In genomic region chr17:45865944-45866343, GRCm38 (mm10) we compare ENCODE assay signal across 19 mouse cellular contexts.
DNase-seq lines count a peak whose midpoint lies in the region; ATAC-seq and TF ChIP-seq lines count a peak whose summit lies in the region.
"Had no signal": no experiment of that assay in that cellular context is flagged by ENCODE, and none has a peak within 500 bp of the region (broad histone marks: within the 10 kb centered on the region; RNA-seq: fewer than 3 reads in every experiment).

No protein-coding gene starts in this region.

- no peak for DNase-seq in heart, postnatal 36 days
- DNase-seq in MN1 (ENCODE audit: low spot score), result peak; percentile 54
- DNase-seq in embryonic facial prominence, embryonic 10.5 days (ENCODE audit: low spot score), result no peak
- DNase-seq in layer of hippocampus, adult 2 months (ENCODE audit: low spot score in 2 of 2), result no peak
- DNase-seq: adrenal gland, adult 2 months; cerebellum, adult 8-10 months; kidney, adult 8-10 months; liver, embryonic 13.5 days; lung, postnatal 36 days; thymus, postnatal 36 days had no signal

- no peak for ATAC-seq in heart, embryonic 15.5 days (replicated peaks; ENCODE audit: insufficient number of reproducible peaks, insufficient read depth, low FRiP score, low read depth)
- no peak for ATAC-seq in kidney, embryonic 16.5 days (ENCODE audit: low FRiP score, low TSS enrichment)
- ATAC-seq in kidney, embryonic 14.5 days (ENCODE audit: low FRiP score, low TSS enrichment), result no peak
- ATAC-seq: forebrain, embryonic 14.5 days had no signal

- WGBS in heart, embryonic 15.5 days, result 47% methylated on average over 6 of the region's 6 CpGs
- WGBS in kidney, embryonic 16.5 days, result 56% methylated on average over 6 of the region's 6 CpGs
- WGBS in kidney, embryonic 14.5 days, result 48% methylated on average over 6 of the region's 6 CpGs
- WGBS in embryonic facial prominence, embryonic 10.5 days, result 68% methylated on average over 6 of the region's 6 CpGs

- TF ChIP-seq CTCF in layer of hippocampus, adult 2 months (conservative IDR thresholded peaks at IDR 0.05), result no peak

- H3K4me1 ChIP-seq in heart, embryonic 15.5 days (replicated peaks), result peaks cover 30% of the 10 kb centered on the region
- peaks cover 39% of the 10 kb centered on the region for H3K4me1 ChIP-seq in kidney, embryonic 16.5 days (ENCODE audit: insufficient read depth, low read length)
- peaks cover 26% of the 10 kb centered on the region for H3K4me1 ChIP-seq in kidney, embryonic 14.5 days (ENCODE audit: control insufficient read depth, insufficient read depth, low read length)
- peaks cover 76% of the 10 kb centered on the region for H3K4me1 ChIP-seq in embryonic facial prominence, embryonic 10.5 days

- no peaks in the 10 kb centered on the region for H3K36me3 ChIP-seq in heart, embryonic 15.5 days
- H3K36me3 ChIP-seq in kidney, embryonic 16.5 days (ENCODE audit: insufficient read depth, low read length), result no peaks in the 10 kb centered on the region
- H3K36me3 ChIP-seq in kidney, embryonic 14.5 days (ENCODE audit: control insufficient read depth, insufficient read depth, low read length), result no peaks in the 10 kb centered on the region
- H3K36me3 ChIP-seq in embryonic facial prominence, embryonic 10.5 days (replicated peaks), result no peaks in the 10 kb centered on the region
- H3K36me3 ChIP-seq: embryonic facial prominence, embryonic 12.5 days; hindbrain, embryonic 15.5 days; limb, embryonic 13.5 days; liver, embryonic 13.5 days; midbrain, embryonic 10.5 days; neural tube, embryonic 12.5 days had no signal

- peaks cover 24% of the 10 kb centered on the region for H3K27me3 ChIP-seq in heart, embryonic 15.5 days
- peaks cover under 1% of the 10 kb centered on the region; the same call in 1 of the 2 replicates for H3K27me3 ChIP-seq in kidney, embryonic 16.5 days (ENCODE audit: insufficient read depth, low read length)
- no peaks in the 10 kb centered on the region for H3K27me3 ChIP-seq in kidney, embryonic 14.5 days (ENCODE audit: control insufficient read depth, insufficient read depth, low read length)
- peaks cover 72% of the 10 kb centered on the region for H3K27me3 ChIP-seq in embryonic facial prominence, embryonic 10.5 days (replicated peaks; ENCODE audit: low read depth, poor library complexity, severe bottlenecking)
- H3K27me3 ChIP-seq: hindbrain, embryonic 15.5 days; neural tube, embryonic 12.5 days had no signal

- intact Hi-C loops in heart, postnatal 36 days (cut with DNase I), result loop anchor here (5.0 kb wide), 1 partner anchor 76 kb away; no protein-coding TSS in a partner anchor

- no peak overlapping the region for H3K4me2 ChIP-seq in heart, embryonic 15.5 days
- no peak overlapping the region for H3K4me2 ChIP-seq in kidney, embryonic 16.5 days (replicated peaks; ENCODE audit: low read depth, low read length)
- H3K4me2 ChIP-seq in kidney, embryonic 14.5 days (replicated peaks; ENCODE audit: low read depth, low read length), result no peak overlapping the region
- H3K4me2 ChIP-seq: embryonic facial prominence, embryonic 12.5 days; hindbrain, embryonic 15.5 days; limb, embryonic 13.5 days; liver, embryonic 13.5 days; neural tube, embryonic 12.5 days had no signal

- H3K27ac ChIP-seq in heart, embryonic 15.5 days, result peak overlapping the region; percentile 40; the same call in 1 of the 2 replicates
- H3K27ac ChIP-seq in kidney, embryonic 16.5 days (ENCODE audit: low read length), result 0 out of 2 replicates have a peak overlapping the region, but pooled peaks have one; percentile 8
- no peak overlapping the region for H3K27ac ChIP-seq in kidney, embryonic 14.5 days (ENCODE audit: low read depth, low read length)
- H3K27ac ChIP-seq in embryonic facial prominence, embryonic 10.5 days (replicated peaks), result 0 out of 2 replicates have a peak overlapping the region, but pooled peaks have one; percentile 11
- H3K27ac ChIP-seq in layer of hippocampus, adult 2 months, result no peak overlapping the region
- H3K27ac ChIP-seq: embryonic facial prominence, embryonic 12.5 days; hindbrain, embryonic 15.5 days; limb, embryonic 13.5 days; liver, embryonic 13.5 days; midbrain, embryonic 10.5 days; neural tube, embryonic 12.5 days had no signal

- H3K9ac ChIP-seq in heart, embryonic 15.5 days, result no peak overlapping the region
- no peak overlapping the region for H3K9ac ChIP-seq in kidney, embryonic 16.5 days (replicated peaks; ENCODE audit: low read length)
- H3K9ac ChIP-seq in kidney, embryonic 14.5 days (ENCODE audit: low read depth, low read length), result no peak overlapping the region
- H3K9ac ChIP-seq: embryonic facial prominence, embryonic 12.5 days; hindbrain, embryonic 15.5 days; limb, embryonic 13.5 days; liver, embryonic 13.5 days; neural tube, embryonic 12.5 days had no signal

- no peak overlapping the region for H3K4me3 ChIP-seq in heart, embryonic 15.5 days
- H3K4me3 ChIP-seq in kidney, embryonic 16.5 days (ENCODE audit: low read length), result no peak overlapping the region
- H3K4me3 ChIP-seq in kidney, embryonic 14.5 days (ENCODE audit: low read length), result no peak overlapping the region
- H3K4me3 ChIP-seq in embryonic facial prominence, embryonic 10.5 days, result no peak overlapping the region
- H3K4me3 ChIP-seq in layer of hippocampus, adult 2 months, result no peak overlapping the region
- H3K4me3 ChIP-seq: embryonic facial prominence, embryonic 12.5 days; hindbrain, embryonic 15.5 days; limb, embryonic 13.5 days; liver, embryonic 13.5 days; midbrain, embryonic 10.5 days; neural tube, embryonic 12.5 days had no signal

- H3K9me3 ChIP-seq in heart, embryonic 15.5 days (replicated peaks), result no peaks in the 10 kb centered on the region
- 0 out of 2 replicates have a peak, but pooled peaks cover 6% of the 10 kb centered on the region for H3K9me3 ChIP-seq in kidney, embryonic 16.5 days (ENCODE audit: low read length)
- H3K9me3 ChIP-seq in kidney, embryonic 14.5 days (ENCODE audit: control insufficient read depth, low read length), result no peaks in the 10 kb centered on the region
- H3K9me3 ChIP-seq in embryonic facial prominence, embryonic 10.5 days, result no peaks in the 10 kb centered on the region; the same call in 1 of the 2 replicates
- H3K9me3 ChIP-seq: embryonic facial prominence, embryonic 12.5 days; hindbrain, embryonic 15.5 days; limb, embryonic 13.5 days; liver, embryonic 13.5 days; midbrain, embryonic 10.5 days; neural tube, embryonic 12.5 days had no signal

Comparison
In these comparisons a context has a peak if more than half of its experiments do, and no peak if none do; other contexts are left out.
1. H3K27ac ChIP-seq: peak in heart, embryonic 15.5 days (single experiment), kidney, embryonic 16.5 days (single experiment) and embryonic facial prominence, embryonic 10.5 days (single experiment); none in kidney, embryonic 14.5 days (single experiment) and layer of hippocampus, adult 2 months (single experiment).